Mouse (Mus musculus) lung, adult 18-20 months (tissue): ENCODE results near the gene Dennd4c.
"Not testable (repeated sequence)": the region's sequence is repeated elsewhere in the genome, so short reads cannot be mapped to it uniquely, and the experiment has no call there.

Experiments
- DNase-seq, 2 experiments: peaks; one replicate each; pipeline ENCODE4 v3.0.0; 2022; ENCODE audit warnings: mixed read lengths in 2 of 2

Gene Dennd4c

GRCm38 (mm10) chr4:86810604-86811003 lies 62.2 kb downstream of the Dennd4c start:
- DNase-seq, result peak; percentile 5

GRCm38 (mm10) chr4:86814850-86815249 lies 66.5 kb downstream of the Dennd4c start:
- DNase-seq, result no peak

GRCm38 (mm10) chr4:86823169-86823568 lies 74.8 kb downstream of the Dennd4c start:
- DNase-seq, result peak; percentile 40 to 41

- no peak for DNase-seq
These were observed 76.8 kb downstream of the Dennd4c start for GRCm38 (mm10) chr4:86825143-86825542.

GRCm38 (mm10) chr4:86831896-86832295 lies 83.5 kb downstream of the Dennd4c start:
- no peak for DNase-seq

DNA sequence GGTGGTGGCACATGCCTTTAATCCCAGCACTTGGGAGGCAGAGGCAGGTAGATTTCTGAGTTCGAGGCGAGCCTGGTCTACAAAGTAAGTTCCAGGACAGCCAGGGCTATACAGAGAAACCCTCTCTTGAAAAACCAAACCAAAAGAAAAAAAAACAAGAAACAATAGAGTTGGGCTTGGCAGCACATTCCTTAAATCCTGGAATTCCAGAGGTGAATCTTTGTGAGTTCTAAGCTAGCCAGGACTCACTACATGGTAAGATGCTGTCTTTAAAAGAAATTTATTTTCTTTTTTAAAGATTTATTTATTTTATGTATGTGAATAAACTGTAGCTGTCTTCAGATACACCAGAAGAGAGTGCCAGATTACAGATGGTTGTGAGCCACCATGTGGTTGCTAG lies 92.8 kb downstream of the Dennd4c start:
- DNase-seq, result not testable (repeated sequence)

GRCm38 (mm10) chr4:86845384-86845783 lies 97.0 kb downstream of the Dennd4c start:
- no peak for DNase-seq

DNA sequence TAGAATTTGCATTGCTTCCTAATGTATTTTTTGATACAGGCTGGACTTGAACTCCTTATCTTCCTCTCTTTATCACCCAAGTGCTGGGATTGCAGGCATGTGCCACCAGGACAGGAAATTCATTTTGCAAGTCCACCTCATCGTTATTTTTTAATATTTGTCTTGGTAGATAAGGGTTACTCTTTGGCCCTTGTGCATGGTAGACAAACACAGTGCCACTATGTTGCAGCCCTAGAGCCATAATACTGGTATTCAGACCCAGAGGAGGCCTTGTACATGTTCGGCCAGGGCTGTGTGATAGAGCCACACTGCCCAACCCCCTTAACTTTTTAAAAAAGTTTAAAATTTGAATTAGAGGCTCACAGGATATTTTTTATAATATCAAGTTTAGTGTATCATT lies 98.9 kb downstream of the Dennd4c start:
- no peak for DNase-seq

- no peak for DNase-seq
These were observed 103.0 kb downstream of the Dennd4c start for GRCm38 (mm10) chr4:86851331-86851730.

GRCm38 (mm10) chr4:86852018-86852417 lies 103.7 kb downstream of the Dennd4c start:
- no peak for DNase-seq

- DNase-seq, result peak in 1 of 2 experiments; percentile 9
These were observed 104.6 kb downstream of the Dennd4c start for GRCm38 (mm10) chr4:86852813-86853590.

DNA sequence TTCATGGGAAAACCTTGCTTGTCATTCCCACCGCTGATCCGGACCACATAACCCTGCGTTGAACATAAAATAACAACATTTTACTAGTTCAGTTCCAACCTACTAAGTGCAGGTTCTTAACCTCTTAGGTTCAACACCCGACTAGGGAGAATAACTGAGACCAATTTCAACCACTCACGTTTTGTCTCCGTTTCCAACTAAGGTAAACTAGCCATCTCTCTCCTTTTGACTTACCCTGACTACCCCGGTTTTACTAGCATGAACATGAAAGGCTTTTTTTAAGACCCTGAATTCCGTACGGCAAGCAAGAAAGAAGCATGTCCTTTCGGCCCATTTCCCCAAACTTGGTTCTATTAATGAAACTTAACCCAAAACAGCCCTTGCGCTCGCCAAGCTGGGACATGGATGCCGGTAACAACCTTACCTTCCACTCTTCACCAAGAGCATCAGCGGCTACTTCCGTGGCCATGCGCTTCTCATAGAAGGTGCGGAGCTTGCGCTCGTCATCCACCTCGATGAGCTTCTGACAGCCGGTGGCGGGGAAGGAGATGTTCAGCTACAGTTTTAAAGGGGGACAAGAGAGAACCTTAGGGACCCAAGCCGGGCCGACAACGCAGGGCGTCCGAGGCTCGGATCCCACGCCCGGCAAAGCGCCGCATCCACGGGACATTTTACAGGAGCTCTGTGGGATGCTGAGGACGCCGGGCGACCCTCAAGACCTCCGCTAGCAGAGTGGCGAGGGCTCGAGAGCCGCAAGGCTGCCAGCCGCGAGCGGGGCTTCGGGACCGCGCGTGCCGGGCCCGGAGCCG lies 108.2 kb downstream of the Dennd4c start:
- DNase-seq, result no peak

- DNase-seq, result peak; percentile 97
These were observed 109.0 kb downstream of the Dennd4c start, which contains the start of gene Rps6 for GRCm38 (mm10) chr4:86857113-86858069. TSS of gene Rps6 (minus strand) at chr4:86857412.

GRCm38 (mm10) chr4:86858070-86858440 lies 109.7 kb downstream of the Dennd4c start:
- DNase-seq, result no peak

DNA sequence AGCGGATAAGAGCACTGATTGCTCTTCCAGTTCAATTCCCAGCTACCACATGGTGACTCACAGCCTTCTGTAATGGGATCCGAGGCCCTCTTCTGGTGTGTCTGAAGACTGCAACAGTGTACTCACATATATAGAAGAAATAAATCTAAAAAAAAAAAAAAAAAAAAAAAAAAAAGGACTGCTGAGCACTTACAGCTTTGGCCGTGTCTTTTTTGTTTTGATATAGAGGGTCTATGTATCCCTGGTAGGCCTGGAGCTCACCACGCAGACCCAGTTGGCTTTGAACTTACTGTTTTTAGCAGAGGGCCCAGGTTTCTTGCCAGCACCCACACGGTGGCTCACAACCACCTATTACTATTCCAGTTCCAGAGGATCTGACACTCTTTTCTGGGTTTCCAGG lies 115.7 kb downstream of the Dennd4c start:
- DNase-seq, result no peak

DNA sequence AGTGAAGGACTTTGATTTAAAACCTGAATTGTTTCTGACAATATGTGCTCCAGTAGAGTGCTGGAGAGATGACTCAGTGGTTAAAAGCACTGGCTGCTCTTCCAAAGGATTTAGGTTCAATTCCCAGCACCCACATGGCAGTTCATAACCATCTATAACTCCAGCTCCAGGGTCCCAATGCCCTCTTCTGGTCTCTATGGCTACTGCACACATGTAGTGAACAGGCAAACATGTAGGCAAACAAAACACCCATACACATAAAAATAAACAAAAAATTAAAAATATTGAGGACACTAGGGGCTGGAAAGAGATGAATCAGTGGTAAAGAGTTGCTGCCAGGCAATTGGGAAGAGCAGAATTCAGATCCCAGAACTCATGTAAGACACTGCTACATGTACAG lies 123.6 kb downstream of the Dennd4c start:
- DNase-seq, result no peak

- no peak for DNase-seq
These were observed 124.7 kb downstream of the Dennd4c start for GRCm38 (mm10) chr4:86873072-86873471.

GRCm38 (mm10) chr4:86874146-86874847 lies 125.9 kb downstream of the Dennd4c start, which contains the start of gene Acer2:
TSS of gene Acer2 (plus strand) at chr4:86874396.
- peak; percentile 95 to 97 for DNase-seq

- no peak for DNase-seq
These were observed 131.1 kb downstream of the Dennd4c start for GRCm38 (mm10) chr4:86879477-86879876.

GRCm38 (mm10) chr4:86881178-86881577 lies 132.8 kb downstream of the Dennd4c start:
- no peak for DNase-seq

DNA sequence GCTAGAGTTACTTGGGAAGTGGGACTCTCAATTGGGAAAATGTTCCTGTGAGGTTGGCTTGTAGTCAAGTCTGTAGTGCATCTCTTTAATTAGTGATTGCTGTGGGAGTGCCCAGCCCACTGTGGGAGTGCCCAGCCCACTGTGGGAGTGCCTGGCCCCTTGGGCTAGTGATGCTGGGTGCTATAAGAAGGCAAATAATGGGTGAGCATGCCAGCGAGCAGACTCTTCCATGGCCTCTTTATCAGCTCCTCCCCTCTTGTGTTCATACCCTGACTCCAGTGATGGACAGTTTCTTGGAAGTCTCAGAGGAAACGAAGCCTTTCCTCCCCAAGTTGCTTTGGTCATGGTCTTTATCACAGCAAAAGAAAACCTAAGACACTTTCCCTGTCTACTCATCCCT lies 134.1 kb downstream of the Dennd4c start:
- DNase-seq, result peak in 1 of 2 experiments; percentile 37

DNA sequence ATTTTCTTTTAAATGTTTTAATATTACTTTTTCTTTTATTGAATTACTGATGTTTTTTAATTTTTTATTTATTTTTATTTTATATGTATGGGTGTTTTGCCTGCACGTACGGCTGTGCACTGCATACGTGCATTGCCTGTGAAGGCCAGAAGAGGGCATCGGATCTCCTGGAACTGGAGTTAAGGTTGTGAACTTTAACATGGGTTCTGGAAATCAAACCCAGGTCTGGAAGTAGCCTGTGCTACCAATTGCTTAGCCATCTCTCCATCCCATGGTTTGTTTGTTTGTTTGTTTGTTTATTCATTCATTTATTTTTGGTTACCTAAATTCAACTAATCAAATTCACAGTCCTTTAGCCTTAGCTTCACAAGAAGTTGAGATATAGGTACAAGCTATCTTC lies 136.6 kb downstream of the Dennd4c start:
- peak; percentile 50 to 61 for DNase-seq
